Mouse (Mus musculus) G1E (cell line): ENCODE results near the gene Schip1. TPM values are rescaled to one million over a fixed set of nuclear protein-coding genes. Genes with fewer than 3 reads are reported as not detected.
A peak's percentile ranks its signal among the peaks of the same experiment; 100 is the strongest.

ENCODE experiments used
- ATAC-seq: 2 replicates; pipeline ENCODE4 v1.8.0; 2016; ENCODE audit warnings: mild to moderate bottlenecking; ENCODE audit not compliant: insufficient number of reproducible peaks, poor library complexity, low FRiP score, severe bottlenecking; ENCODE audit errors: extremely low read depth
- DNase-seq: peaks from one replicate; pipeline ENCODE4 v3.0.0; 2012; ENCODE audit warnings: low spot score
- H3K27me3 ChIP-seq: 2 replicates; pipeline ENCODE4 v1.6.1; 2012; ENCODE audit warnings: mild to moderate bottlenecking, low read length, inconsistent platforms; ENCODE audit not compliant: insufficient read depth
- H3K36me3 ChIP-seq: replicated peaks from 2 replicates; pipeline ENCODE3; 2012; ENCODE audit warnings: mild to moderate bottlenecking, inconsistent platforms
- H3K4me1 ChIP-seq: 2 replicates; pipeline ENCODE4 v1.6.1; 2012; ENCODE audit warnings: low read depth, low read length, inconsistent platforms, mixed read lengths; ENCODE audit not compliant: insufficient read depth
- H3K4me3 ChIP-seq: 2 replicates; pipeline ENCODE4 v1.5.1; 2012; ENCODE audit warnings: low read depth, mild to moderate bottlenecking, inconsistent platforms, low read length, moderate library complexity, mixed read lengths
- H3K9me3 ChIP-seq: replicated peaks from 2 replicates; pipeline ENCODE4 v1.6.1; 2012; ENCODE audit warnings: inconsistent platforms
- CTCF ChIP-seq: IDR thresholded peaks from 2 replicates; pipeline ENCODE4 v1.5.1; 2012; ENCODE audit warnings: low read depth, low read length, inconsistent platforms, mixed read lengths
- GATA1 ChIP-seq: IDR thresholded peaks from 2 replicates; pipeline ENCODE4 v1.6.1; 2012; ENCODE audit warnings: borderline replicate concordance, low read length, inconsistent platforms, mixed read lengths
- GATA2 ChIP-seq: IDR thresholded peaks from 2 replicates; pipeline ENCODE4 v1.6.1; 2012; ENCODE audit warnings: low read depth, low read length, inconsistent platforms, borderline replicate concordance
- POLR2AphosphoS5 ChIP-seq: IDR thresholded peaks from 2 replicates; pipeline ENCODE4 v1.6.1; 2012; ENCODE audit warnings: low read depth, low read length, inconsistent platforms; ENCODE audit not compliant: insufficient replicate concordance
- TAL1 ChIP-seq: conservative IDR thresholded peaks from 2 replicates; pipeline ENCODE4 v1.6.1; 2012; ENCODE audit warnings: low read depth, low read length, inconsistent platforms, mixed read lengths
- polyA plus RNA-seq: library from polyadenylated mRNA; stranded (reverse); fragments of >175 nt; gene quantifications from 2 replicates; pipeline ENCODE4 v1.2.3, GENCODE M21; 2012
- total RNA-seq, 2 experiments: library from RNA; stranded (forward) in 1 of 2; stranded (reverse) in 1 of 2; fragments of 200-1000 nt in 1 of 2; fragments of >200 nt in 1 of 2; fragmentation: Nextera tagmentation in 1 of 2; gene quantifications; 2 replicates each; pipeline ENCODE4 v1.2.3; 2014 to 2017

Schip1 gene
- total and polyA plus RNA-seq, 3 experiments = 0.16 TPM; not detected in 2

DNA sequence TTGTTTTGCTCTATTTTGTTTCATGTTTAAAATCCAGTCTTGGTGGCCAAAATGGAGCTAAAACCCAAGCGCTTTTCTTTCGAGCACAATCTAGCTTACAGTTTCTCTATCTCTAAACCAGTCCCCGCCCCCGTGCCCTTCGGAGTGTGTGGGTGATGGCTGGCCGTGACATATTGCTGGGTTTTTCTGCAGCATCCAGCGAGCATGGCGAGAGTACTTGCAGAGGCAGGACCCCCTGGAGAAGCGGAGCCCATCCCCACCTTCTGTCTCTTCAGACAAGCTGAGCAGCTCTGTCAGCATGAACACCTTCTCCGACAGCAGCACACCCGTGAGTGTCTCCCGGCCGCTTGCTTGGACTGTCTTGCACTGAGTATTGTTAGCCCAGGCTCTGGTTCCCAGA is 9.5 kb upstream of the Schip1 start:
- Histone ChIP-seq H3K4me1 (no peaks in the 10 kb centered on the region), H3K27me3 (no peaks in the 10 kb centered on the region), H3K36me3 (no peaks in the 10 kb centered on the region), H3K4me3 (no peak overlapping the region), H3K9me3 (0 out of 2 replicates have a peak, but pooled peaks cover 3% of the 10 kb centered on the region)
- no peak for TF ChIP-seq TAL1
- no peak for TF ChIP-seq CTCF
- no peak for TF ChIP-seq GATA1
- TF ChIP-seq POLR2AphosphoS5 = no peak
- TF ChIP-seq GATA2 = no peak
- no peak for DNase-seq
- ATAC-seq = no peak

DNA sequence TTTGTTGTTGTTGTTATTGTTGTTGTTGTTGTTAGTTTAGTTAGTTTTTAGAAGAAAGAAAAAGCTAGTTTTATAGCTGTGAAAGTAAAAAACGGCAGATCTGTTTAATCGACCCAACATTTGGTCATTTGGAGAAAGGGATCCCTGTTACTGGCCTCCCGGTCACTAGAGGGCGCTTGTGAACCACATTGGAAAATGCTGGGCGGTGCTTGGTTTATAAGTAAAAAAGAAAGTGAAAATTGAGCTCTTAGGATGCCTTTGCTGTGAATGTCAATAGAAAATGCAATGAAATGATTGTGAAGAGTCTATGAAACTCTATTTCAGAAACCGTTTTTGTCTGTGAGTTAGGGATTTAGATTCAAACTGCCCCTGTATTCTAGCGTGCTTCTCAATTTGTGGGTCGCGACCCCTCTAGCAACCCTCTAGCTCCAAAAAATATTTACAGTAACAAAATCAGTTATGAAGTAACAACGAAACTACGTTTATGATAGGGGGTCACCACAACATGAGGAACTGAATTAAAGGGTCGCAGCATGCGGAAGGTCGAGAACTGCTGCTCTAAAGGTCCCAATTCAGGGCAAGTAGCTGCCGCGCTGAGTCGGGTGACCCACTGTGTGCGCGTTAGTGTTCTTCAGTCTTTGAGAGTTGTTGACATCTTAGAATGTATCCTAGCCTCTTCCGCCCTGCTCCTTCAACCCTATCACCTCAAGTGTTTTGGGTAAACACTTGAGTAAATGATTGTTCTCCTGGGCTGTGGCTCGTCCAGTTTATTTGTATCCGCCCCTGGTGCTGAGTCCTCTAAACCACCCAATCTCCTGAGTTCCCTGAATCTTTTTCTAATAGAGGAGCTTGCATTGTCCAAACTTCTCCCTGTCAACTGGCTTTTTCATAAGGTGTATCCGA is 8.0 kb upstream of the Schip1 start:
- ATAC-seq = no peak
- no peak for TF ChIP-seq TAL1
- TF ChIP-seq CTCF = no peak; the same call in 1 of the 2 replicates
- no peak for TF ChIP-seq POLR2AphosphoS5
- no peak for TF ChIP-seq GATA1
- TF ChIP-seq GATA2 = no peak

DNA sequence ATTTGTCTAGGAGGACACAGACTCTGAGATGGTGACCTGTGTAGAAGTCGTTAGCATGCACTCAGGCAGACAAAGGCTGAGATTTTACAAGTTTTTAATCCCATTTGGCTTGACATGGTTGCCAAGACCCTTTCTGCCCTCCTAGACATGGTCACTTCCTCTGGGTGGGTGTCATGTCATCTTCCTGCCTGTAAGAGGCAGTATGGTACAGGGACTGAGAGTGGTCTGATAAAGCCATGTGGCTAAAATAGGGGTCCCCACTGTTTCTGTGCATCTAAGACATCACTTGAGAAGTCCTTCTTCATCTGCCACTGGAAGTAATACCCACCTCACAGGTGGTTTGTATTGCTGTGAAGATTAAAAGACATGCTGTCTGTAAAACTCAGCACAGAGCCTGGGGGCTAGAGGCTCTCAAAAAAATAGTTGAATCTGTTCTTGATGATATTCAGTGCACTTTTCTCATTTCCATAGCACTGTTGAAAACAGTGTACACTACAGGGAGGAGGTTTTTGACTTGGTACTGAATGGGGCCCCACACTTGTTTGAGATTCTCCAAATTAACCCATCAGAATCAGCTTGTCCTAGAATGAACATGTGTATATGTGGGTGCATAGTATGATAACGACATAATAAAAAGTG is 5.3 kb upstream of the Schip1 start:
- ATAC-seq (no peak), DNase-seq (no peak)
- Histone ChIP-seq H3K36me3 (no peaks in the 10 kb centered on the region), H3K27me3 (no peaks in the 10 kb centered on the region), H3K4me1 (no peaks in the 10 kb centered on the region), H3K9me3 (peaks cover 5% of the 10 kb centered on the region; the same call in 1 of the 2 replicates), H3K4me3 (no peak overlapping the region)
- TF ChIP-seq GATA2 (no peak), TAL1 (no peak), CTCF (no peak), GATA1 (no peak), POLR2AphosphoS5 (no peak)

More for the DNA sequence above, 8.0 kb upstream of the Schip1 start:
- no peaks in the 10 kb centered on the region for H3K36me3 ChIP-seq
- H3K9me3 ChIP-seq = 0 out of 2 replicates have a peak, but pooled peaks cover 3% of the 10 kb centered on the region
- H3K27me3 ChIP-seq = no peaks in the 10 kb centered on the region
- no peaks in the 10 kb centered on the region for H3K4me1 ChIP-seq
- no peak overlapping the region for H3K4me3 ChIP-seq
- DNase-seq = peak; percentile 2

DNA sequence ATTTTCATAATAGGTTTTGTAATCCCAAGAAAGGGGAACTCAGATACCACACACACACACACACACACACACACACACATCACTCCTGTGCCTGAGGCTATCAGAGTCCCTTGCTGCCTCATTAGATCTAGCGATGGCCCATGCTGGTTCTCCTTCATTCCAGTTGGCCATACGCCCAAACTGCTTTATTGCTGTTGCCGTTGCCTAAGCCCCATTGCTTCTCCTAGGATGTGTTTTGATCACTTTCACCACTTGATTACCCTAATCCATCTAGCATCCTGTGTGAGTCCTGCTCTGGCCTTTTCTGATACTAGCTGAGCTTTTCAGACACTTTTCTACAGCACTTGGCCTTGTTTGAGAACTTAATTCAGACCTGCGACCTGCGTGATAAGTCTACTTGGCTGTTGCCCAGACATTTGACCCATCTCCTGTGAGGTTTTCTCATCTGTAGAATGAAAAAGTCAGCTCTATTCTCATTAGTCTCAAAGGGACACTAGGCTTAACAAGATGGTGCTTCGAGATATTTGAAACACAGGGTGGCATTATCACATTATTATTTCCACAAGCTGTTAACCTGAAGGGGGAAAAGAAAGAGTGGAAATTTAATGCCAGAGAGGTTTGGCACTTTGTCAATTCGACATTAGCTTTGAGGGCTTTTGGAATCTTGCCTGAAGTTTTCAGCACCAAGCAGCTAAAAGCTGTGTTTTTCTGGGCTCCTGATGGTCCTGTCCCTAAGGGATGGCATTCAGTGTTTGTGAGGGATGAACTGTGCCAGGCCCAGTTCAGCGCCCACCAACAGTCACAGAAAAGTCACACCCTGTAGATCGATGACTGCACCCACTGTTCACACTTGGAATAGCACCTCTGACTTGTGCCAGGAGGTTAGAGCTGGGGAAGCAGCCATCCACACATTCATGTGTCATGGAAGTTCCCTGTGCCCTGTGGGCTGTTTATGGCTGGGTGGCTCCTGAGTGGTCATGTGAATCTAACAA is 7.1 kb downstream of the Schip1 start:
- H3K4me1 ChIP-seq = no peaks in the 10 kb centered on the region
- 0 out of 2 replicates have a peak, but pooled peaks cover 4% of the 10 kb centered on the region for H3K9me3 ChIP-seq
- DNase-seq (no peak), ATAC-seq (no peak)
- H3K4me3 ChIP-seq = no peak overlapping the region
- no peaks in the 10 kb centered on the region for H3K27me3 ChIP-seq
- TF ChIP-seq GATA2 (no peak), TAL1 (no peak), GATA1 (no peak), CTCF (no peak), POLR2AphosphoS5 (no peak)
- H3K36me3 ChIP-seq = no peaks in the 10 kb centered on the region

DNA sequence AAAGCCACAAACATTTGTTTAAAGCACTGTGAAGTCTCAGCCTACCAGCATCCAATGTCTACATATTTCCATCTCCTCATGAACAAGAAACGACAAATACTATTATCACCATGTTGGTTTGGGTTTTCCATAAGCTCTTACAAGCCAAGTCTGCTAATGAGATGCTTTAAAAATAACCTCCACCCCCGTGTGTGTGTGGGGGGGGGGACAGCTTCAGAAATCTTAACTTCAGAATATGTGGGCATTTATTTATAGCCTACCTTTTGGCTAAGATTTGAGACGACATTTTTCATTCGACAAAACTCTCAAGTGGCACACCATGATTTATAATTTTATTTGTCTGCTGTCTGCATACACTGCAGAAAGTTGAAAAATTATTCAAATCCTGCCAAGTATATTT is 12.8 kb downstream of the Schip1 start:
- no peak for DNase-seq
- H3K9me3 ChIP-seq = no peaks in the 10 kb centered on the region
- no peaks in the 10 kb centered on the region for H3K36me3 ChIP-seq
- no peak overlapping the region for H3K4me3 ChIP-seq
- no peak for ATAC-seq
- H3K4me1 ChIP-seq = no peaks in the 10 kb centered on the region
- no peak for TF ChIP-seq POLR2AphosphoS5
- no peaks in the 10 kb centered on the region for H3K27me3 ChIP-seq

DNA sequence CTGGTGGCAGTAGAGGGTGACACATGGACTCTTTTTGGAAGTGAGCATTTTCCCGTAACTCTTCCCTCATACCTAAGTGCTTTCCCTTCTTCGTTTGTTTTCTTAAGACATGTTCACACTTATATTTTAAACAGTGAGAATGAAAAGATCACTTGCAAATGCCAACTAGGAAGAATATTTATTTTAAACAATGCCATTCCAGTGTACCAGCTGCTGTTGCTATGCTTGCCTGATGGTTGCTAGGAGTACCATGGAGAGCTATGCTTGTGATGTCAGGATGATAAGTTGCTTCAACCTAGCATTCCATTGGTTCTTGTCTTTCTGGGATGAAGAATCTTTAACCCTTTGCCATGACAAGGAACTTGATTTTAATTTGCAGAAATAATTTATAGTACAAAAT is 20.4 kb downstream of the Schip1 start:
- Histone ChIP-seq H3K36me3 (no peaks in the 10 kb centered on the region), H3K4me1 (no peaks in the 10 kb centered on the region), H3K9me3 (peaks cover 13% of the 10 kb centered on the region), H3K27me3 (no peaks in the 10 kb centered on the region), H3K4me3 (no peak overlapping the region)
- DNase-seq (no peak), ATAC-seq (no peak)
- no peak for TF ChIP-seq GATA2
- no peak for TF ChIP-seq POLR2AphosphoS5
- no peak for TF ChIP-seq CTCF
- TF ChIP-seq GATA1 = no peak
- no peak for TF ChIP-seq TAL1
